Mouse (Mus musculus) E14TG2a.4 (cell line): ENCODE data around the gene Pum1.

Source experiments
- H3K27me3 ChIP-seq: 2 replicates; pipeline ENCODE4 v1.6.1; 2014; ENCODE audit warnings: low read length, control low read depth; ENCODE audit not compliant: insufficient read depth
- H3K36me3 ChIP-seq: 2 replicates; pipeline ENCODE4 v1.6.1; 2014; ENCODE audit warnings: low read length, control low read depth; ENCODE audit not compliant: insufficient read depth
- H3K4me1 ChIP-seq: replicated peaks from 2 replicates; pipeline ENCODE4 v1.6.1; 2014; ENCODE audit warnings: low read depth, low read length, control low read depth
- H3K4me3 ChIP-seq: replicated peaks from 2 replicates; pipeline ENCODE4 v1.5.1; 2014; ENCODE audit warnings: mild to moderate bottlenecking, low read length
- H3K9me3 ChIP-seq: 2 replicates; pipeline ENCODE4 v1.6.1; 2014; ENCODE audit warnings: low read length, control low read depth
- CTCF ChIP-seq: conservative IDR thresholded peaks from 2 replicates; pipeline ENCODE4 v1.5.1; 2014; ENCODE audit warnings: low read length
- NANOG ChIP-seq: IDR thresholded peaks from 2 replicates; pipeline ENCODE4 v1.6.1; 2014; ENCODE audit warnings: borderline replicate concordance, low read length, mixed read lengths
- POU5F1 ChIP-seq: IDR thresholded peaks from 2 replicates; pipeline ENCODE4 v1.6.1; 2014; ENCODE audit warnings: low read length, borderline replicate concordance

Pum1 gene

GRCm38 (mm10) chr4:130704615-130705014 lies 41.5 kb downstream of the Pum1 start:
- H3K4me1 ChIP-seq: peaks cover 99% of the 10 kb centered on the region
- no peak overlapping the region for H3K4me3 ChIP-seq
- H3K9me3 ChIP-seq: no peaks in the 10 kb centered on the region
- TF ChIP-seq NANOG (no peak), CTCF (no peak), POU5F1 (no peak)
- no peaks in the 10 kb centered on the region for H3K27me3 ChIP-seq
- H3K36me3 ChIP-seq: peaks cover 99% of the 10 kb centered on the region

GRCm38 (mm10) chr4:130706215-130707000 lies 43.3 kb downstream of the Pum1 start:
- peaks cover 98% of the 10 kb centered on the region for H3K4me1 ChIP-seq
- H3K36me3 ChIP-seq: peaks cover 95% of the 10 kb centered on the region
- no peaks in the 10 kb centered on the region for H3K27me3 ChIP-seq
- H3K4me3 ChIP-seq: no peak overlapping the region
- H3K9me3 ChIP-seq: no peaks in the 10 kb centered on the region
- TF ChIP-seq NANOG: no peak
- no peak for TF ChIP-seq CTCF
- TF ChIP-seq POU5F1: no peak

- Histone ChIP-seq H3K9me3 (no peaks in the 10 kb centered on the region), H3K4me1 (peaks cover 97% of the 10 kb centered on the region), H3K27me3 (no peaks in the 10 kb centered on the region), H3K4me3 (no peak overlapping the region), H3K36me3 (peaks cover 87% of the 10 kb centered on the region)
- TF ChIP-seq POU5F1 (no peak), NANOG (no peak), CTCF (no peak)
Measured at GRCm38 (mm10) chr4:130711353-130711848, 48.3 kb downstream of the Pum1 start.

- no peaks in the 10 kb centered on the region for H3K9me3 ChIP-seq
- H3K27me3 ChIP-seq: no peaks in the 10 kb centered on the region
- H3K36me3 ChIP-seq: peaks cover 88% of the 10 kb centered on the region
- TF ChIP-seq NANOG (no peak), CTCF (no peak), POU5F1 (no peak)
- H3K4me1 ChIP-seq: peaks cover 97% of the 10 kb centered on the region
- H3K4me3 ChIP-seq: no peak overlapping the region
Measured at GRCm38 (mm10) chr4:130712341-130712740, 49.2 kb downstream of the Pum1 start.

- Histone ChIP-seq H3K9me3 (no peaks in the 10 kb centered on the region), H3K4me1 (peaks cover 97% of the 10 kb centered on the region), H3K27me3 (no peaks in the 10 kb centered on the region), H3K36me3 (peaks cover 88% of the 10 kb centered on the region), H3K4me3 (no peak overlapping the region)
- no peak for TF ChIP-seq NANOG
- TF ChIP-seq POU5F1: no peak
Measured at GRCm38 (mm10) chr4:130713430-130713829, 50.3 kb downstream of the Pum1 start.

- no peaks in the 10 kb centered on the region for H3K9me3 ChIP-seq
- no peaks in the 10 kb centered on the region for H3K27me3 ChIP-seq
- H3K4me1 ChIP-seq: peaks cover 98% of the 10 kb centered on the region
- TF ChIP-seq CTCF (no peak), POU5F1 (no peak), NANOG (no peak)
- H3K4me3 ChIP-seq: no peak overlapping the region
- H3K36me3 ChIP-seq: peaks cover 88% of the 10 kb centered on the region
Measured at GRCm38 (mm10) chr4:130715126-130715525, 52.0 kb downstream of the Pum1 start.

- no peak for TF ChIP-seq CTCF
- no peak for TF ChIP-seq POU5F1
- TF ChIP-seq NANOG: no peak
Measured at GRCm38 (mm10) chr4:130715623-130716022, 52.5 kb downstream of the Pum1 start.

GRCm38 (mm10) chr4:130719348-130719747 lies 56.2 kb downstream of the Pum1 start:
- H3K9me3 ChIP-seq: no peaks in the 10 kb centered on the region
- peaks cover 98% of the 10 kb centered on the region for H3K36me3 ChIP-seq
- peaks cover 100% of the 10 kb centered on the region for H3K4me1 ChIP-seq
- TF ChIP-seq POU5F1: no peak
- no peak for TF ChIP-seq NANOG
- no peak for TF ChIP-seq CTCF
- no peaks in the 10 kb centered on the region for H3K27me3 ChIP-seq
- no peak overlapping the region for H3K4me3 ChIP-seq

More at GRCm38 (mm10) chr4:130715623-130716022, 52.5 kb downstream of the Pum1 start:
- Histone ChIP-seq H3K9me3 (no peaks in the 10 kb centered on the region), H3K4me3 (no peak overlapping the region), H3K27me3 (no peaks in the 10 kb centered on the region), H3K4me1 (peaks cover 98% of the 10 kb centered on the region), H3K36me3 (peaks cover 88% of the 10 kb centered on the region)

GRCm38 (mm10) chr4:130722607-130723006 lies 59.5 kb downstream of the Pum1 start:
- H3K9me3 ChIP-seq: no peaks in the 10 kb centered on the region
- H3K36me3 ChIP-seq: peaks cover 99% of the 10 kb centered on the region
- no peak for TF ChIP-seq CTCF
- TF ChIP-seq NANOG: no peak
- no peak for TF ChIP-seq POU5F1

More at GRCm38 (mm10) chr4:130722607-130723006, 59.5 kb downstream of the Pum1 start:
- Histone ChIP-seq H3K4me1 (peaks cover 98% of the 10 kb centered on the region), H3K27me3 (no peaks in the 10 kb centered on the region), H3K4me3 (no peak overlapping the region)
